Mouse (Mus musculus): ENCODE results near the gene Trim61. TPM values are rescaled to one million over a fixed set of nuclear protein-coding genes. Genes with fewer than 3 reads are reported as not detected.
"Not testable (repeated sequence)": the region's sequence is repeated elsewhere in the genome, so short reads cannot be mapped to it uniquely, and the experiment has no call there.

The Trim61 gene
- polyA plus RNA-seq, 1 experiment from 2014 or later, result 0.24 TPM

DNA sequence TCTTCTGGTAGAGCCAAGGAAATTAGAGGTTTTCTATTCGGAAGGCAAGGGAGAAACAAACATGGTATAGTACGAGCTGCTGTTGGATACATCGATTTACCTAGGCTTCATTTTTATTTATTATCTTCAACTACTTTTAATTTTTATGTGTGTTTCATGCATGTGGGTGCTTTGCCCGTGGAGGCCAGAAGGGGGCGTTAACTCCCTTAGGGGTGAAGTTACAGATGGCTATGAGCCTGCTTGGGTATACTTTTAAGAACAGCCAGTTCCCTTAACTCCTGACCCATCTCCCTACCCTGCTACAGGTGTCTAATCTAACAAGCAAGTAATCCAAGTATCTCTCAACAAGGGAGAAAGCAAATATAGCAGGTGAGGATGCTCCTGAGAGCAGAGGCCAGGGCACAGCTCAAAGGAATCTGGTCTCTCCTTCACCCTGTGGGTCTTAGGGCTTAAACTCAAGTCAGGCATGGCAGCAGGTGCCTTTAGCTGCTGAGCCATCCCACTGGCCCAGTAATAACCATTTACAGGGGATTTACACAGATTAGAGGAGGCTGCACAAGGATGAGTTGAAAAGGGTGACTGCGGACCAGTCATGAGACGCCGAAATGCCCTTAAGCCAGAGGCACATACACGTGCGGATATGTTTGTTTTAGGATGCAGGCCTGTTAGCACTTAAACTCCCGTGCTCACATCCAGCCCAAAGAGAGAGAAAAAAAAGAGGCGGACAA is 10.8 kb upstream of the Trim61 start:
- H3K27ac ChIP-seq (ENCODE audit: low read depth, low read length), result no peak overlapping the region
- H3K4me1 ChIP-seq (ENCODE audit: control insufficient read depth, insufficient read depth, low read length), result no peaks in the 10 kb centered on the region
- H3K4me2 ChIP-seq (replicated peaks; ENCODE audit: low read depth, low read length), result no peak overlapping the region
- no peaks in the 10 kb centered on the region for H3K27me3 ChIP-seq (ENCODE audit: control insufficient read depth, insufficient read depth, low read length)
- H3K9me3 ChIP-seq (ENCODE audit: control insufficient read depth, low read length), result no peaks in the 10 kb centered on the region
- WGBS, result 85% methylated on average over 12 of the region's 12 CpGs
- no peak overlapping the region for H3K9ac ChIP-seq (ENCODE audit: low read depth, low read length)
- H3K36me3 ChIP-seq (ENCODE audit: control insufficient read depth, insufficient read depth, low read length), result no peaks in the 10 kb centered on the region
- ATAC-seq (ENCODE audit: low FRiP score, low TSS enrichment), result no peak
- no peak overlapping the region for H3K4me3 ChIP-seq (ENCODE audit: low read length)

DNA sequence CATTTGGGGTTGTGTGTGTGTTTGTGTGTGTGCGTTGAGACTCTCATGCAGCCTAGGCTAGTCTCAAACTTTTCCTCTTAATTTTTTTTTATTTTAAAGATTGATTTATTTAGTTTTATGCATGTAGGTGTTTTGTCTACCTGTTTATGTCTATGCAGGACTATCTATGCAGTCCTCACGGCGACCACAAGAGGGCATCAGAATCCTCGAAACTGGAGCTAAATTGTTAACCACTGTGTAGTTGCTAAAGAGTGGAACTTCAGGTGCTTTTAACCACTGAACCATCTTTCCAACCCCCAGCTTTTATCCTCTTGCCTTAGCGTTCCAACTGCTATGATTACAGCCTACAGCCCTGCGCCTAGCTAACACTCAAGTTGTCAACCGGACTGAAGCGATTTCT is 4.2 kb upstream of the Trim61 start:
- no peak for ATAC-seq (ENCODE audit: low FRiP score, low TSS enrichment)
- 47% methylated on average over 8 of the region's 8 CpGs for WGBS
- no peaks in the 10 kb centered on the region for H3K9me3 ChIP-seq (ENCODE audit: control insufficient read depth, low read length)
- no peaks in the 10 kb centered on the region for H3K27me3 ChIP-seq (ENCODE audit: control insufficient read depth, insufficient read depth, low read length)
- no peak overlapping the region for H3K27ac ChIP-seq (ENCODE audit: low read depth, low read length)
- no peaks in the 10 kb centered on the region for H3K4me1 ChIP-seq (ENCODE audit: control insufficient read depth, insufficient read depth, low read length)
- no peak overlapping the region for H3K4me3 ChIP-seq (ENCODE audit: low read length)
- no peak overlapping the region for H3K4me2 ChIP-seq (replicated peaks; ENCODE audit: low read depth, low read length)
- H3K9ac ChIP-seq (ENCODE audit: low read depth, low read length), result no peak overlapping the region
- H3K36me3 ChIP-seq (ENCODE audit: control insufficient read depth, insufficient read depth, low read length), result no peaks in the 10 kb centered on the region

DNA sequence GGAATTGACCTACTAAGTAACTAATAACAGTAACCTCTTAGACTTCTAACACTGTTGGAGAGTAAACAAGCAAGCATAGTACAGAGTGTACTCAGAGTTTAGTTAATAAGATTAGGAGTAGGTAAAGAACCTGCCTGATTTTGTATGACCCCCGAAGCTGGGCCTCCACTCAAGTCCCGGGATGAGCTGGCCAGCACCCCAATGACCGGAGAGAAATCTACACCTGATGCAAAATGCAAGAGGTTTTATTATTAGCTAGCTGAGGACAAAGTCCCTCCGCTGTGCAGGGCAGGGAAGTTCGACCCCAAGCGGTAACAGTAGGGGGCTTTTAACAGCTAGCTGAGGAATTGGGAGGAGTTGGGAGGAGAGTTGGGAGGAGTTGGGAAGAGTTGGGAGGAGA is 10.7 kb downstream of the Trim61 start:
- H3K36me3 ChIP-seq (ENCODE audit: control insufficient read depth, insufficient read depth, low read length); ATAC-seq (ENCODE audit: low FRiP score, low TSS enrichment); H3K4me1 ChIP-seq (ENCODE audit: control insufficient read depth, insufficient read depth, low read length); H3K27ac ChIP-seq (ENCODE audit: low read depth, low read length); H3K9ac ChIP-seq (ENCODE audit: low read depth, low read length); H3K27me3 ChIP-seq (ENCODE audit: control insufficient read depth, insufficient read depth, low read length); H3K4me2 ChIP-seq (replicated peaks; ENCODE audit: low read depth, low read length); H3K9me3 ChIP-seq (ENCODE audit: control insufficient read depth, low read length); H3K4me3 ChIP-seq (ENCODE audit: low read length): not testable (repeated sequence)
- 81% methylated on average over 6 of the region's 6 CpGs for WGBS

DNA sequence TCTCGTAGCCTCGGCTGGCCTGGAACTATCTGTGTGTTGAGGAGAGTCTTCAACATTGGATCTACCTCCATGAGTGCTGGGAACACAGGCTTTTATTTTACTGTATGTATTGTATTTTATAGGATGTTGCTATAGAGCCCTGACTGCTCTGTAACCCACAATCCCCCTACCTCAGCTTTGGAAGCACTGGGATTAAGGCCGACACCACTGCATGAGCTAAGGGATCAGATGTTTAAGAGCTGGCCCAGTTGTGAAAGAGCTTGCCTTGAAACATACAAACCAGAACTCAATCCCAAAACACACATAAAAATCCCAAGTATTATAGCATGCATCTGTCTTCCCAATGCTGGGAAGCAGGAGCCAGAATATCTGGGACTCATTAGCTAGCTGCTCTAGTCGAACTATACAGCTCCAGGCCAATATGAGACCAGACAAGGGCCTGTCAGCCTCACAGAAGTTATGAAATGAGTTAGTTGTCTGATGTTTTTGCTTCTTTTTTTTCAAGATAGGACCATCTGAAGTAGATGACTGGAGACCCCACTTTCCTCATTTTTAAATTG is 19.4 kb downstream of the Trim61 start:
- H3K27me3 ChIP-seq (ENCODE audit: control insufficient read depth, insufficient read depth, low read length), result no peaks in the 10 kb centered on the region
- WGBS, result 85% methylated on average over 4 of the region's 4 CpGs
- no peaks in the 10 kb centered on the region for H3K36me3 ChIP-seq (ENCODE audit: control insufficient read depth, insufficient read depth, low read length)
- no peak overlapping the region for H3K9ac ChIP-seq (ENCODE audit: low read depth, low read length)
- no peak for ATAC-seq (ENCODE audit: low FRiP score, low TSS enrichment)
- H3K4me3 ChIP-seq (ENCODE audit: low read length), result no peak overlapping the region
- no peak overlapping the region for H3K27ac ChIP-seq (ENCODE audit: low read depth, low read length)
- no peaks in the 10 kb centered on the region for H3K4me1 ChIP-seq (ENCODE audit: control insufficient read depth, insufficient read depth, low read length)
- no peaks in the 10 kb centered on the region for H3K9me3 ChIP-seq (ENCODE audit: control insufficient read depth, low read length)
- H3K4me2 ChIP-seq (replicated peaks; ENCODE audit: low read depth, low read length), result no peak overlapping the region

GRCm38 (mm10) chr8:64987731-64988130 is 30.6 kb downstream of the Trim61 start, which contains the start of gene Trim75:
Gene Trim75 (minus strand): TSS chr8:64987831.
- Histone ChIP-seq H3K36me3 (ENCODE audit: control insufficient read depth, insufficient read depth, low read length) (no peaks in the 10 kb centered on the region), H3K4me2 (replicated peaks; ENCODE audit: low read depth, low read length) (no peak within 1 kb of the TSS), H3K9ac (ENCODE audit: low read depth, low read length) (no peak within 1 kb of the TSS), H3K27ac (ENCODE audit: low read depth, low read length) (no peak within 1 kb of the TSS), H3K4me1 (ENCODE audit: control insufficient read depth, insufficient read depth, low read length) (no peaks in the 10 kb centered on the region), H3K27me3 (ENCODE audit: control insufficient read depth, insufficient read depth, low read length) (no peaks in the 10 kb centered on the region), H3K9me3 (ENCODE audit: control insufficient read depth, low read length) (no peaks in the 10 kb centered on the region), H3K4me3 (ENCODE audit: low read length) (no peak within 1 kb of the TSS)
- no peak for ATAC-seq (ENCODE audit: low FRiP score, low TSS enrichment)
- WGBS, result 87% methylated on average over 4 of the region's 4 CpGs

DNA sequence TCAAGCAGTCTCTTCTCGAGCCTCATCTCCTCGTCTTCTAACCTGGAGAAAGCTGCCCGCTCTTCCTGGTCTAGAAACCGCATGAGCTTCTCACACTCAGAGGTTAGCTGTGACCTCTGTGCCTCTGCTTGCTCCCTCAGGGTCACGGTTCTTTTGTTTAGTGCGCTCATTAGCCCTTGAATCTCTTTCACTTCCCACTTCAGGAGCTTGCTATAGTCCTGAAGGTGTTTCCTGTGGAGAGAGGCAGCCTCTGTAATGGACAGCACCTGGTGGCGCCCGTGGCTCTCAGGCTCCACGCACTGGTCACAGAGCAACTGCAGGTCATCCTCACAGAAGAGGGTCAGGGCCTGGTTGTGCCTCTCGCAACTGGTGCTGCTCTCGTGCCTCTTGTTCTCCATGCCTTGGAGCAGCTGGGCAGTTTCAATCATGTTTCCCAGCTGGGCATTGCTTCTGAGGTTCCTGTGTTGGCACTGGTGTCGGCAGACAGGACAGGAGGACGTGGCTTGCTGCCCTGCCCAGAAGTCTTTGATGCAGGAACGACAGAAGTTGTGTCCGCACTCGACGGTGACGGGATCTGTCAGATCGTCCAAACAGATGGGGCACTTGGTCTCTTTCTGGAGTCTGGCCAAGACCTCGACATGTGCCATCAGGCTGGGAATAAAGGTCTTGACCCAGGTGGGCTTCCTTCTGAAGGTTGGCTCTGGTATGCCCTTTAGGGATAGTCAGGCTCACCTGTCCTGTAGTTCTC is 35.0 kb downstream of the Trim61 start:
- Histone ChIP-seq H3K9ac (ENCODE audit: low read depth, low read length) (no peak overlapping the region), H3K36me3 (ENCODE audit: control insufficient read depth, insufficient read depth, low read length) (no peaks in the 10 kb centered on the region), H3K4me3 (ENCODE audit: low read length) (no peak overlapping the region)

More for the DNA sequence above, 35.0 kb downstream of the Trim61 start:
- ATAC-seq (ENCODE audit: low FRiP score, low TSS enrichment), result no peak
- Histone ChIP-seq H3K4me1 (ENCODE audit: control insufficient read depth, insufficient read depth, low read length) (no peaks in the 10 kb centered on the region), H3K4me2 (replicated peaks; ENCODE audit: low read depth, low read length) (no peak overlapping the region), H3K27me3 (ENCODE audit: control insufficient read depth, insufficient read depth, low read length) (no peaks in the 10 kb centered on the region), H3K27ac (ENCODE audit: low read depth, low read length) (no peak overlapping the region), H3K9me3 (ENCODE audit: control insufficient read depth, low read length) (no peaks in the 10 kb centered on the region)
- 75% methylated on average over 20 of the region's 20 CpGs for WGBS

Other genes starting within 250 kb of the Trim61 start
- 10.8 and 15.5 TPM in 2 replicates for gene Klhl2, start 168.5 kb downstream of the Trim61 start, polyA plus RNA-seq (2014; fragmentation: Nextera tagmentation; extraction: Ambion mirVana)
- 30.1 and 31.1 TPM in 2 replicates for gene Tmem192, start 71.3 kb downstream of the Trim61 start, polyA plus RNA-seq (2014; fragmentation: Nextera tagmentation; extraction: Ambion mirVana)
- gene Trim75, start 30.7 kb downstream of the Trim61 start, polyA plus RNA-seq (2014; fragmentation: Nextera tagmentation; extraction: Ambion mirVana), result not detected in 2 replicates
- not detected in 2 replicates for gene Trim60, start 61 bp upstream of the Trim61 start, polyA plus RNA-seq (2014; fragmentation: Nextera tagmentation; extraction: Ambion mirVana)
- 11.3 and 13.5 TPM in 2 replicates for gene Apela, start 18.8 kb upstream of the Trim61 start, polyA plus RNA-seq (2014; fragmentation: Nextera tagmentation; extraction: Ambion mirVana)
- not detected in 2 replicates for gene Gm10663, start 56.5 kb upstream of the Trim61 start, polyA plus RNA-seq (2014; fragmentation: Nextera tagmentation; extraction: Ambion mirVana)
- 0.32 TPM in 1 of 2 replicates, not detected in the other for gene BC030870, start 111.0 kb upstream of the Trim61 start, polyA plus RNA-seq (2014; fragmentation: Nextera tagmentation; extraction: Ambion mirVana)